Mouse (Mus musculus) layer of hippocampus, adult 2 months (tissue): ENCODE results near the gene Atp2b1. TPM values are rescaled to one million over a fixed set of nuclear protein-coding genes. Genes with fewer than 3 reads are reported as not detected.

Source experiments
- DNase-seq, 2 experiments: peaks; one replicate each; pipeline ENCODE4 v3.0.0; 2022; ENCODE audit warnings: low spot score in 2 of 2
- H3K27ac ChIP-seq: fragments of 200-600 bp; 2 replicates; pipeline ENCODE4 v1.8.1; 2022
- H3K4me3 ChIP-seq: fragments of 200-600 bp; 2 replicates; pipeline ENCODE4 v1.8.1; 2022; ENCODE audit warnings: mild to moderate bottlenecking
- CTCF ChIP-seq: fragments of 200-600 bp; conservative IDR thresholded peaks from 2 replicates; pipeline ENCODE4 v1.8.1; 2022; ENCODE audit warnings: antibody characterized with exemption, mild to moderate bottlenecking, moderate library complexity
- long read RNA-seq, 2 experiments: library from polyadenylated mRNA; stranded (forward); transcript quantifications; one replicate each; pipeline ENCODE4 v2.0.0; 2021; ENCODE audit warnings: borderline mapping rate in 2 of 2
- total RNA-seq, 2 experiments: library from RNA; stranded (reverse); gene quantifications; 2 replicates each; pipeline ENCODE4 v1.2.3; 2021

Atp2b1 gene
- total RNA-seq, result 1,000 to 10,000 TPM; 1,026 to 1,053 TPM
- long read RNA-seq, experiment 1, partial matches to known transcripts, result 51 of 176 reads
- long read RNA-seq, experiment 1, other reads (novel, unspliced or antisense), result 124 of 176 reads
- long read RNA-seq, experiment 2, transcript Atp2b1-210 (6 exons, 1,460 nt), result major isoform, 5 of 267 reads
- long read RNA-seq, experiment 2, partial matches to known transcripts, result 113 of 267 reads
- long read RNA-seq, experiment 2, other reads (novel, unspliced or antisense), result 147 of 267 reads

GRCm38 (mm10) chr10:98913961-98914809, at the start of gene Atp2b1:
TSS of gene Atp2b1 (plus strand) at chr10:98914406.
- peak; percentile 37 for TF ChIP-seq CTCF
- H3K4me3 ChIP-seq, result peak within 1 kb of the TSS; percentile 96
- peak within 1 kb of the TSS; percentile 100 for H3K27ac ChIP-seq
- DNase-seq, result peak; percentile 91 to 94

DNA sequence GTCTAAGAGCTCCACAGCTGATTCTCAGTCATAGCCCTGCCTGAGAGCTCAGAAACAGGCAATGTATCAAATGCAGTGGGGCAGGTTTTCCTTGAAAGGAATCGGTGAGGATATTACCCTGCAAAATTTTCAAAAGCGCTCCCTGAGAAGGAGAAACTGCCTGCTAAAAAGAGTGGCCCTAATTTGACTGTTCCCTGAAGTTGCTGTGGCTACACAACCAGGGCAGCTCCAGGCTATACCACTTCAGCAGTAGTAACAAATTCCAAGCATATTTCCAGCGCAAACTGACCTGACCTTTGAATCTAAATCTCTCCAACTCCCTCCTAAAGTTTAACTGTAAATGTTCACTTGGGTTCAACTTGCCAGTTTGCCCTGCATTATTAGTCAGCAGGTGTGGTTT, 49.4 kb upstream of the Atp2b1 start:
- DNase-seq, result no peak
- Histone ChIP-seq H3K27ac (no peak overlapping the region), H3K4me3 (no peak overlapping the region)
- no peak for TF ChIP-seq CTCF

DNA sequence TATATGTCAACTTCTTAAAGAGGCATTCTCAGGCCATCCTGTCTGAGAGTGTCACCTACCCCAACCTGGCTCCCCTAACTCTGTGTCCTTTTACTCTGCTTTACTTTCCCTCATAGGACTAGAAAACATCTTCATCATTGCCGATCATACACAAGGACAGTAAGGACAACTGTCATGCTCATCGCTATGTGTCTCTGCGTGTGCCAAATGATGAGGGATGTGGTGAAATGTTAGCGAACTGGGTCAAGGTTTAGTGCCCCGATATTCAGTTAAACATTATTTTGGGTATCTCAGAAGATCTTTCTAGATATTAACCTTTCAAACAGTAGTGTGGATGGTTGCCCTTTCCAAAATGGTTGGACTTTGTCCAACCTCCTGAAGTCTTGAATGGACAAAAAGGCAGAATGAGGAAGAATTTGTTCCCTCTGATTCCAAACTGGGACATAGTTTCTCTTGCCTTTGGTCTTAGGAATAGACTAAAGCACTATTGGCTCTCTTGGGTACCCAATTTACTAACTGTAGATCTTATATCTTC, 47.3 kb upstream of the Atp2b1 start:
- Histone ChIP-seq H3K4me3 (no peak overlapping the region), H3K27ac (no peak overlapping the region)
- DNase-seq, result no peak
- TF ChIP-seq CTCF, result no peak

DNA sequence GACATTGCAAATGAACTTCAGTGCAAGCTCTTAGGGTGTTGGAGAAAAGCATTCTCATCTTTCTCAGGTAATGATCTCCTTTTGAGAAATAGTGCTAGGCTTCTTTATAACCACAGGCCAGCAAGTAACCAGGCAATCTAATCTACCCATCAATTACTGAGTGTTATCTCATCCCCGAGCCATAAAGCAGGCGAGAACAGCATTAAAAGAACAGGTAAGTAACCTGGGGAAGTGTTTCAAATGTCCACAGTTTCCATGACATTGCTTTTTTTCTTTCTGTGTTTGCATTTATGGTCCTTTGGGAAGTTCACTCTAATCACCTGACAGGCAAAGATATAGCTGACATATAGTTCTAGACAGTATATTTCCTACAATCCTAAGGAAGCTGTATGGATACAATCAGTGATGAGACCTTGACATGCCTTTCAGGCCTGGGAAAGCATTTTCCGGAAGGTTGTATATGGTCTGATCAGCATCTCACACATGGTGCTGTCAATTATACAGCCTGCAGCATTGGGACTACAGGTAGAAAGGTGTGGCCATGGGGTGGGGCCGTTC, 45.8 kb upstream of the Atp2b1 start:
- no peak for TF ChIP-seq CTCF
- DNase-seq, result no peak
- no peak overlapping the region for H3K4me3 ChIP-seq
- H3K27ac ChIP-seq, result no peak overlapping the region

DNA sequence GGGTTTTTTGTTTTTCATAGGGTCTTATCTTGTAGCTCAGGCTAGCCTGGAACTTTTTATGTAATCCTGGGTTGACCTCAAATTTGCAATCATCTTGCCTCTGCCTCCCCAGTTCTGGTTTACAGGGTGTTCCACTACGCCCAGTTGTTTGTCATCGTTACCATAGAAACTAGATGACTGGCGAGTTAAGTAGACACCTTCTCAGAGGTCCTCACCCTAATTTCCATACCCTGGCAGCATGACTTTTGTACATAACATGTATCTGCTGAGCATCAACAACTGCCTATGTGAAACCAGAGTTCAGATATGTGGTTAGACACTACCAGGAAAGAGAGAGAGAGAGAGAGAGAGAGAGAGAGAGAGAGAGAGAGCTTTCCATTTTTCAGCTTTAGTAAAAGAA, 36.4 kb upstream of the Atp2b1 start:
- Histone ChIP-seq H3K27ac (no peak overlapping the region), H3K4me3 (no peak overlapping the region)
- no peak for TF ChIP-seq CTCF
- DNase-seq, result no peak

DNA sequence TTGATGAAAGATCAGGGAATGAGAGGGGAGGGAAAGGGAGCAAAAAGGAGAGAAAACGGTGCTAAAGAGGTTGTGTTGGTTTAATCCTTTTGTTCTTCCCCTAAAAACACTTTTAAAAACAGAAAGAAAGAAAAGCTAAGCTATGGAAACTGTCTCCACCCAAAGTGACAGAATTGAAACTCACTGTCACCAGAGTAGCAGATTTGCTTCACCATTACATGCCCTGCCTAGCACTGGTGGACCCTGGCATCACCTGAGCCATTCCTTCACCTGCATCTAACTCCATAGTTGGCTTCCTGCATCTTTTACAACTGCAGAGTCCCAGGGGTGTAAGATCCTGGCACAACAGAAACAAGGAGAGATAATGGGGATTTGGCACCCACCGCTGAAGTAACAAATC, 35.6 kb upstream of the Atp2b1 start:
- Histone ChIP-seq H3K4me3 (no peak overlapping the region), H3K27ac (no peak overlapping the region)
- TF ChIP-seq CTCF, result no peak
- no peak for DNase-seq

DNA sequence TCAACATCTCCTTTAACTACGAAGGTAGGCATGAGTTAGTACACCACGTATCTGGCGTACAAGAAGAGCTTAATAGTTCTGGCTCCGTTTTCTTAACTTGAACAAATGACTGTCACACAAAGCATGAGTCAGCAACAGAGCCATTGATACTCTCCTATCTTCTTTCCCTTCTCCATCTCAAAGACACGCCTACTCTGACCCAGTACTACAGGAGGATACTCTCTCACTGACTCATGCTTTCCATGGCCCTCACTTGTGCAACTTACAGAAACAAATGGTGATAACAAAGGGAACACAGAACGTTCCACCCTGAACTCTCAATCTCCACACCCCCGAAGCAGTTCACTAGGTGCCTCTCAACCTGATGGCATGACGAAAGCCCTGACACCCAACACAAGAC, 34.1 kb upstream of the Atp2b1 start:
- Histone ChIP-seq H3K4me3 (no peak overlapping the region), H3K27ac (no peak overlapping the region)
- no peak for DNase-seq
- no peak for TF ChIP-seq CTCF

GRCm38 (mm10) chr10:98880711-98881110, 33.5 kb upstream of the Atp2b1 start:
- H3K4me3 ChIP-seq, result no peak overlapping the region
- TF ChIP-seq CTCF, result no peak
- H3K27ac ChIP-seq, result no peak overlapping the region
- DNase-seq, result no peak

DNA sequence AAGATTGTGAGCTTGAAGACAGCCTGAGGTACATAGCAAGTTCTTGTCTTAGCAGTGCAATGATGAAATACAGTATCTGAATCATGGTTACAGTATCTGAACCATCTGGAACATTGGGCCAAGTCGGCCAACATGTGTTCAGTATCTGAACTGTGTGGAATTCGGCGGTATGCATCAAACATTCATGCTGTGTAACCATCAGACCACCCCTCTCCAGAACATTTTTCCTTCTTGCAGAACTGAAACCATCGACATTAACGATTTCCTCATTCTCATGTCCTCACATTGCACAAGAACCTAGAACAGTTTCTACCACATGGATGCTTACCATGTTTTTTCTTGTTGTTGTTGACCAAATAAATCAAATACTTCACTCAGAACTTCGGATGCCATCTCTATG, 32.7 kb upstream of the Atp2b1 start:
- TF ChIP-seq CTCF, result no peak
- H3K27ac ChIP-seq, result no peak overlapping the region
- no peak overlapping the region for H3K4me3 ChIP-seq
- no peak for DNase-seq

- TF ChIP-seq CTCF, result no peak
- Histone ChIP-seq H3K4me3 (no peak overlapping the region), H3K27ac (no peak overlapping the region)
- DNase-seq, result no peak
Observed at GRCm38 (mm10) chr10:98882587-98882986, 31.6 kb upstream of the Atp2b1 start.

DNA sequence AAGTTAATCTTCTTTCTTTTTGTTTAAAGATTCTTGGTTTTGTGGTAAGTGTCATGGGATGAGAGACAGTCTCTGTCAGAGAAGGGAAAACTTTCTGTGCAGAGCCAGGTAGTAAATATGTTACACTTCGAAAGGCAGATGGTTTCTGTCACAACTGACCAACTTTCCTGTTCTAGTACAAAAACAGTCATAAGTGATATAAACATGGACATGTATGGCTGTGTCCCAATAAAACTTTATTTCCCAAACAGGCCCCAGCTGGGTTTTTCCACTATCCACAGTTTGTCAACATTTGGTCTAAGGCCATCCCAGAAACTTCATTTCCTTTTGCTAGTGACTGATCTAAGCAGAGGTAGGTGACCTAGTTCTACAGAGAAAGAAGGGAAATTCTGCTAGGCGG, 29.8 kb upstream of the Atp2b1 start:
- no peak overlapping the region for H3K4me3 ChIP-seq
- no peak overlapping the region for H3K27ac ChIP-seq
- DNase-seq, result no peak
- TF ChIP-seq CTCF, result no peak

DNA sequence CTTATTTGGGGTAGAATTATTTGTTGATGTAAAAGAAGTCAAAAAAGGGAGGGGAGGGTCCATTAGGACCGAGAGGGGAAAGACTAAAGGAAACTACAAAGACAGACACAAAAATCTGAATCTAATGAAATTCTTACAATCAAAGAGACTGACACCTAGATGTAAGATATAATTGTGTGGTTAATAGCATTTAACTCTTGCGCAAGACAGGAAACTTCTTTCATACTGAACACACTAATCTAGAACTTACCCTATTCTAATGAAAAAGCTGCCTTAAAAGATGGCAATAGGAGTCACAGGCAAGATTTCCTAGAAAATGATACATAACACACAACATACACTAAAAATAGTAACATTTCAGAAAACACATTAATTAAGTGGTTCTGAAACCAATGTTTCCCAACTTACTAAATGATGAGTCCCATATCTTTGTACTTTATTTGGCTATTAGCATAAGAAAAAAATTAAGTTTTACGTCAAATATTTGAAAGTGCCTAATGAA, 27.4 kb upstream of the Atp2b1 start:
- no peak for DNase-seq
- Histone ChIP-seq H3K4me3 (no peak overlapping the region), H3K27ac (no peak overlapping the region)
- no peak for TF ChIP-seq CTCF

DNA sequence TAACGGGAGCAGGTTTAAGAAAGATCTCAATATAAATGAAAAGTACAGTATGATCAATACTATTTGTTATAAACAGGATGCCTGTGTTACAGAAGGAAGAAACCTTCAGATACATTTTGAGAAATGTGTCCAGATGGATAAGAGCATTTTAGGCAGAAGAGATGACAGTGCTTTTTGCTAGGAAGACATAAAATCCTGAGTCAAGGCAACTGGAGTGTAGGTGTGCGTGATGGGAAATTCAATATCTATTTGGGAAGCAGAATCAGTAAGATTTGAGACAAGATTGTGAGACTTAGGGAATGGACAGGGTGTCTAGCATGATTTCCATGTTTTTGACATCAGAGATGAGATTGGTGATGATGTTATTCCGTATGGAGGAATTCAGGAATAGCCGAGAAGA, 22.8 kb upstream of the Atp2b1 start:
- DNase-seq, result peak in 1 of 2 experiments; percentile 31
- no peak overlapping the region for H3K4me3 ChIP-seq

More for the DNA sequence above, 22.8 kb upstream of the Atp2b1 start:
- TF ChIP-seq CTCF, result no peak
- no peak overlapping the region for H3K27ac ChIP-seq
